Mouse (Mus musculus) liver, embryonic 14.5 days (tissue): ENCODE measurements around the gene Hyal2.

ENCODE experiments used
- CTCF ChIP-seq: IDR thresholded peaks from 2 replicates; pipeline ENCODE4 v1.5.1; 2016; ENCODE audit warnings: antibody characterized with exemption, low read depth, control low read depth
- EP300 ChIP-seq: IDR thresholded peaks from 2 replicates; pipeline ENCODE4 v1.6.1; 2016; ENCODE audit warnings: antibody characterized with exemption, low read depth

GRCm38 (mm10) chr9:107577871-107578270, 10.1 kb downstream of the Hyal2 start:
- no peak for TF ChIP-seq EP300
- TF ChIP-seq CTCF, result no peak
